Mouse (Mus musculus): ENCODE data around the gene Slc44a3. TPM values are rescaled to one million over a fixed set of nuclear protein-coding genes. Genes with fewer than 3 reads are reported as not detected.

The Slc44a3 gene
- polyA plus RNA-seq, 1 experiment, result 0.52 TPM

DNA sequence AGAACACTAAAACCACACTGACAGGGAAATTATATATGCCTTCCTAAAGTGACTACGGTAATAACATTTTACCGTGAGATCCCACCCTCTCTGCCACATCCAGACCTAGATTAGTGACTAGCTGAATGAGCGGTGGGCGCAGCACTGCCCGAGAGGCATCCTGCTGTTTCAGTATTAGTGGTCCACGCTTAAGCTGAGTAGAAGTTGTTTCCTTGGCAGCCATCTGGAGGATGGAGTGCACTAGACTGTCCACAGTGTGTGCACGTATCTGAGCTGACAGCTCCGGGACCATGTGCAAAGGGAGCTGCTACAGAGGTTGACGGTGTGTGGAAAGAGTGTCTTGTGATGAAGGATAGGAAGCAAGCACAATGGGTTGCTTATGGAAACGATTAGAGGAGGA is 66.4 kb downstream of the Slc44a3 start:
- Histone ChIP-seq H3K4me1 (ENCODE audit: control insufficient read depth, insufficient read depth, low read length) (no peaks in the 10 kb centered on the region), H3K27me3 (ENCODE audit: control insufficient read depth, insufficient read depth, low read length) (no peaks in the 10 kb centered on the region), H3K27ac (ENCODE audit: insufficient read depth, low read length) (no peak overlapping the region), H3K4me3 (replicated peaks; ENCODE audit: insufficient read depth, low read depth, low read length) (no peak overlapping the region)
- TF ChIP-seq CTCF (IDR thresholded peaks at IDR 0.05; ENCODE audit: borderline replicate concordance, insufficient read depth, low read depth, low read length) (no peak), POLR2A (IDR thresholded peaks at IDR 0.05; ENCODE audit: borderline replicate concordance, insufficient read depth, low read length) (no peak)
- no peak for DNase-seq
- WGBS, result 23% methylated on average over 10 of the region's 10 CpGs

DNA sequence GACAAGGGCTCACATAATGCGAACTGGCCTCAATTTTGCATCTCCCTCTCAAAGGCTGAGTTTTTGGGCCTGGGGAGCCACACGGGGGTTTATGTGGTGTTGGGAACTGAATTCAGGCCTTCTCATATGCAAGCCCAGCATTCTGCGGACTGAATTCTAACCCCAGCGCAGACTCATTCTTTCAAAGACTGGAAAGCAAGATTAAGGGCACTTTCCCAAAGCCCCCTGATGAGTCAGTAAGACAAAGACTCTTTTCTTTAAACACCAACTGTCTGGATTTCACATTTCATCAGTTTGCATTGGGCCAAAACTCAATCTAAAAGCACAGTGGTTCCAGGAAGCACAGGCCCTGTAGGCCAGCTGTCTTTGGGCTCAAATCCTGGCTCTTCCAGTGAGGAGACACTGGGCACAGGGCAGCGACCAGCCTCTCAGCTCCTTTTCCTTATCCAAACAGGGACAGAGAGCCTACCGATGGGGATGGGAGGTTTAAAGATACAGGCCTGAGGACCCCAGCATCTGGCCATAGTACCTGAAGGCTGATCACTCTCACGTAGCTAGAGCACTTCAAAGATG is 67.4 kb downstream of the Slc44a3 start:
- Histone ChIP-seq H3K27me3 (ENCODE audit: control insufficient read depth, insufficient read depth, low read length) (no peaks in the 10 kb centered on the region), H3K4me1 (ENCODE audit: control insufficient read depth, insufficient read depth, low read length) (no peaks in the 10 kb centered on the region), H3K27ac (ENCODE audit: insufficient read depth, low read length) (no peak overlapping the region), H3K4me3 (replicated peaks; ENCODE audit: insufficient read depth, low read depth, low read length) (no peak overlapping the region)
- peak in 1 of 2 experiments; percentile 33 for DNase-seq
- WGBS, result 35% methylated on average over 7 of the region's 7 CpGs
- TF ChIP-seq CTCF (IDR thresholded peaks at IDR 0.05; ENCODE audit: borderline replicate concordance, insufficient read depth, low read depth, low read length), result no peak
- TF ChIP-seq POLR2A (IDR thresholded peaks at IDR 0.05; ENCODE audit: borderline replicate concordance, insufficient read depth, low read length), result no peak

DNA sequence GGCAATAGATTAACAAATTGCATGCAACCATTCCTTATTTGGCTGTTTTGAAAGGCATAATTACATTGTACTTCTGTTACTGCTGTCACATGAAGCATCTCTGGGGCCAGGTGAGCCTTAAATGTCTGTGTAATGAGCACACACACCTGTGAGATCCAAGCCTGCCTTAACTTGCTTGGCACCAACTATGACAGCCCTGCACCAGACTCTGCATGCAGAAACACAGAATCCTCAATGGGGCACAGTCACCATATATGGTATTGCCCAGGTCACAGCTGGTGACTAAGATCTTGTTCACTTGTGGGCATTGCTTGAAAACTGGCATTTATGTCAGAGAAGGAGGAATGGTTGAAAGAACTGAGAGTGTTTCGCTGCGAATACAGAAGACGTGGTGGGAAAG is 69.4 kb downstream of the Slc44a3 start:
- no peak for DNase-seq
- TF ChIP-seq CTCF (IDR thresholded peaks at IDR 0.05; ENCODE audit: borderline replicate concordance, insufficient read depth, low read depth, low read length) (no peak), POLR2A (IDR thresholded peaks at IDR 0.05; ENCODE audit: borderline replicate concordance, insufficient read depth, low read length) (no peak)

DNA sequence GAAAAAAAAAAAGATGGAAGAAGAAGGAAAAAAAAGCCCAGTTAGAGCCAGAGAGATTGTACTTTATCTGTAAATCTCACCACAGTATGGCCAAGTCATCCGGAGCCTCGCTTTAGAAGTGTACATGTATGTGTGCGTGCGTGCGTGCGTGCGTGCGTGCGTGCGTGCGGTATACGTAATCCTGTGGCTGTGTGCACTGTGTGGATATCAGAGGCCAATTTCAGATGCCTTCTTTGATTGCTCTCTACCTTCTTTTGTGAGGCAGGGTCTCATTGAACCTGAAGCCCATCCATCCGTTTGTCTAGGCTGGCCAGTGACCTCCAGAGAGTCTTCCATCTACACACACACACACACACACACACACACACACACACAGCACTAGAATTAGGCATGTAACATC is 70.7 kb downstream of the Slc44a3 start:
- 92% methylated on average over 13 of the region's 13 CpGs for WGBS

More for the DNA sequence above, 69.4 kb downstream of the Slc44a3 start:
- Histone ChIP-seq H3K27me3 (ENCODE audit: control insufficient read depth, insufficient read depth, low read length) (no peaks in the 10 kb centered on the region), H3K27ac (ENCODE audit: insufficient read depth, low read length) (no peak overlapping the region), H3K4me1 (ENCODE audit: control insufficient read depth, insufficient read depth, low read length) (no peaks in the 10 kb centered on the region), H3K4me3 (replicated peaks; ENCODE audit: insufficient read depth, low read depth, low read length) (no peak overlapping the region)
- WGBS, result 86% methylated on average over 3 of the region's 3 CpGs

DNA sequence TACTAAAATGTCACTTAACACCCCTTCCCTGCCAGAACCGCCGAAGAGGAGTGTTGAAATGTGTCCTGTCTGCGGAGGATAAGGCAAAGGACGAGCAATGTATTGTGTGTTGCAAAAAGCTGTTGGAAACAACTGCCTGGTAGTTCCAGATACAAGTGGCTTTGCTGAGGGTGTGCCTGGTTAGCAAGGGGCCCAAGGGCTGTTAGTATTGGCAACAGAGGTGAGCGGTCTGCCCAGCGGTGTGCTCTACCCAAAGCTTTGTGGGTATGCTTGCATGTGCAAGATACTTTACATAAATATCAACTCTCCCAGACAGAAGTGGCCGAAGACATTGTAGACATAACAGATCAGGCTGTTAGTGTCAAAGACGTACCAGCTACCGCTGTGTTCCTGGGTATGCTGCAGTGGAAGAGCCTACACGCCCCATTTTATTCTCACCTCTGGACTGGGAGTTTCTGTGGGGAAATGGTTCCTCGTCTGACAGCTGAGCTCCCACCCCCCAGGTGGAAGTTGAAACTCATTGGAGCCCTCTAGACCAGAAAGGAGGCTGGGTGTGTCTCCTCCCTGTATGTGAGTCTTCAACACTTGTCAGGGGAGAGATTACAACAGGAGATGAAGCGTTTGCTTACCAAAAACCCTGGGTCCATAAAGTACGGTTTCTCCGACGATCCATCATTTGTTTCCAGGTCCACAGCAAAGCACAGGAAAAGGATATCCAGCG is 71.6 kb downstream of the Slc44a3 start:
- TF ChIP-seq CTCF (IDR thresholded peaks at IDR 0.05; ENCODE audit: borderline replicate concordance, insufficient read depth, low read depth, low read length), result no peak
- TF ChIP-seq POLR2A (IDR thresholded peaks at IDR 0.05; ENCODE audit: borderline replicate concordance, insufficient read depth, low read length), result no peak
- Histone ChIP-seq H3K27ac (ENCODE audit: insufficient read depth, low read length) (no peak overlapping the region), H3K4me1 (ENCODE audit: control insufficient read depth, insufficient read depth, low read length) (no peaks in the 10 kb centered on the region), H3K27me3 (ENCODE audit: control insufficient read depth, insufficient read depth, low read length) (no peaks in the 10 kb centered on the region), H3K4me3 (replicated peaks; ENCODE audit: insufficient read depth, low read depth, low read length) (no peak overlapping the region)
- no peak for DNase-seq
- WGBS, result 88% methylated on average over 16 of the region's 16 CpGs

More for the DNA sequence above, 70.7 kb downstream of the Slc44a3 start:
- TF ChIP-seq POLR2A (IDR thresholded peaks at IDR 0.05; ENCODE audit: borderline replicate concordance, insufficient read depth, low read length), result no peak
- TF ChIP-seq CTCF (IDR thresholded peaks at IDR 0.05; ENCODE audit: borderline replicate concordance, insufficient read depth, low read depth, low read length), result no peak
- Histone ChIP-seq H3K27ac (ENCODE audit: insufficient read depth, low read length) (no peak overlapping the region), H3K4me3 (replicated peaks; ENCODE audit: insufficient read depth, low read depth, low read length) (no peak overlapping the region), H3K27me3 (ENCODE audit: control insufficient read depth, insufficient read depth, low read length) (no peaks in the 10 kb centered on the region), H3K4me1 (ENCODE audit: control insufficient read depth, insufficient read depth, low read length) (no peaks in the 10 kb centered on the region)
- no peak for DNase-seq

DNA sequence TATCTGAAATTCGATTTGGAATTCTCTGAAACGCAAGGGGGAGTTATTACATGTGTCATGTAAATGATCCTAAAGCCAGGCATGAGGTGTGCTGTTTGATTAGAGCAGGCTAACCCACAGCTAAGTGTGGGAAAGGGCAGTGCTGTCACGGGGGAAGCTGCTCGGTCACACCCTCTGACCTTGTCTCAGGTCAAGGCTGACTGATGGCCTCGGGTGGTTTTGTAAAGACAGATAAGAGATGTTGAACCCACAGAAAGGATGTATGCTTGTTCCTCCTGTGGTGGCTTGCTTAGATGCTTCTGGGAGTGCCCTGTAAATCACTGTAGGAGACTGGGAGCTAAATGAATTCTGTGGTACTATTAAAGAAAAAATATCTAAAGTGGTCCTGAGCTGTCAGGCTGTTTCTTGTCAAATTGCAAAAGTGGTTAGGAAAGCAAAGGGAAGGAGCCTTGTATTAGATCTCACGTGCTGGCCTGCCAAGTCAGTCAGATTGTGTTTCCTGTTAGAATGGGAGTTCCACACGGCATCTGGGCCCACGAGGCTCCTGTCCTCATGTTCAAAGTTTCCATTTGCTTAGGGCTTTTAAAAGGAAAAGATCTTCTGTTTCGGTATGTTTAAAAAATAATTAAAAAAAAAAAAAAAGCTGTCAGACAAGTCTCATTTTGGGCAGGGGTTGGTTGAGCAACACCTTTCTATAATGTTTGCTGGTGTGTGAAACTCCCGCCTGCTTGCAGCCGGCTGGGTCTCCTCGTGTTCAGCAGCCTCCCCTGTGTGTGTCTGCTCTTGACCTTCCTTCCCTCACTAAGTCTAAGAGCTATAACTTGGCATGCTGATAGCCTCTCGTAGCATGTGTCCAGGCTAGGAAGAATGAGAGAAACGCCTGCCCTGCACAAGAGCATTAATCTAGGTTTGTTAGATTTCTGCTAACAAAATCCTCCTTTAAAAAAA is 73.4 kb downstream of the Slc44a3 start:
- H3K4me1 ChIP-seq (ENCODE audit: control insufficient read depth, insufficient read depth, low read length), result no peaks in the 10 kb centered on the region
- no peaks in the 10 kb centered on the region for H3K27me3 ChIP-seq (ENCODE audit: control insufficient read depth, insufficient read depth, low read length)
- DNase-seq, result no peak
- 73% methylated on average over 14 of the region's 14 CpGs for WGBS
- TF ChIP-seq POLR2A (IDR thresholded peaks at IDR 0.05; ENCODE audit: borderline replicate concordance, insufficient read depth, low read length), result no peak
- no peak overlapping the region for H3K4me3 ChIP-seq (replicated peaks; ENCODE audit: insufficient read depth, low read depth, low read length)
- H3K27ac ChIP-seq (ENCODE audit: insufficient read depth, low read length), result no peak overlapping the region

DNA sequence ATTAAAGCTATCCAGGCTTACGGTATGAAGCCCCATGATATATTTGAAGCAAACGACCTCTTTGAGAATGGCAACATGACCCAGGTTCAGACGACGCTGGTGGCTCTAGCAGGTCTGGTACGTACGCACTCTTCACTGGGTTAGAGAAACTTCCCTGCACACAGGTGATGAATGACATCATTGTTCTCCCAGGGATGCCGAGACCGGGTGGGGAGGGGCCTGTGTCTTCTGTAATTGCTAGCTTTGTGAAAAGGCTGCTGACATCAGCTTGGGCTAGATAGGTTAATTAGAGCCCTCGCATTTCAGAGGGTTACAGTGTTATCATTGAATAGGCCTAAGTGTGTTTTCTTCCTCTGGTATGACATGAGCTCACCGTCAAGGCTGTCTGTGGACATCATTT is 80.8 kb downstream of the Slc44a3 start:
- Histone ChIP-seq H3K27ac (ENCODE audit: insufficient read depth, low read length) (no peak overlapping the region), H3K27me3 (ENCODE audit: control insufficient read depth, insufficient read depth, low read length) (no peaks in the 10 kb centered on the region), H3K4me3 (replicated peaks; ENCODE audit: insufficient read depth, low read depth, low read length) (no peak overlapping the region), H3K4me1 (ENCODE audit: control insufficient read depth, insufficient read depth, low read length) (peaks cover 5% of the 10 kb centered on the region; the same call in 1 of the 2 replicates)
- TF ChIP-seq POLR2A (IDR thresholded peaks at IDR 0.05; ENCODE audit: borderline replicate concordance, insufficient read depth, low read length), result no peak
- TF ChIP-seq CTCF (IDR thresholded peaks at IDR 0.05; ENCODE audit: borderline replicate concordance, insufficient read depth, low read depth, low read length), result no peak
- no peak for DNase-seq
- WGBS, result 85% methylated on average over 10 of the region's 10 CpGs
